Mouse (Mus musculus) embryonic fibroblast, embryonic 13.5 days (primary cell): ENCODE results near the gene Ndufs8.

Experiments
- CTCF ChIP-seq: IDR thresholded peaks from 2 replicates; pipeline ENCODE4 v1.5.1; 2011; ENCODE audit warnings: mild to moderate bottlenecking, control low read depth, low read length, moderate library complexity, borderline replicate concordance; ENCODE audit not compliant: insufficient read depth
- POLR2A ChIP-seq: IDR thresholded peaks from 2 replicates; pipeline ENCODE4 v1.6.1; 2011; ENCODE audit warnings: low read depth, mild to moderate bottlenecking, control low read depth, low read length, moderate library complexity

DNA sequence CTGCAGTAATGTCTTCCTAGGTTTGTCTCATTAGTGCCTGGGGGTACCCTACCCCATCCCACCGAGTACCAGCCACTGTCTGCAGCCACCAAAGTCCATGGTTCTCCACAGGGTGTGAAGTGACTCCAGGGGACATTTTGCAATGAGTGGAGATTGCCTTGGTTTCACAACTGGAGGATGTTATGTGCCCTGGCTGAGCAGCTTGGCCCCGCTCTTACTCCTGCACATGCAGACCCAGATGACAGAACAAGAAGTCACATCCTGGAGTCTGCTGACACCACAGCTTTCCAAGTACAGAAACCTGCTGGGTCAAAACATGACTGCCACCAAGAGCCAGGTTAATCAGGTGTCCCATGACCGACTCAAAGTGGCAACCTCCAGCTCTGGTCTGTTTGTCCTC, 42.5 kb upstream of the Ndufs8 start:
- no peak for TF ChIP-seq CTCF
- TF ChIP-seq POLR2A, result no peak
